Mouse (Mus musculus) neural tube, embryonic 14.5 days (tissue): ENCODE results near the gene Cnksr1. TPM values are rescaled to one million over a fixed set of nuclear protein-coding genes. Genes with fewer than 3 reads are reported as not detected.
"Not testable (repeated sequence)": the region's sequence is repeated elsewhere in the genome, so short reads cannot be mapped to it uniquely, and the experiment has no call there.

Source experiments
- ATAC-seq: fragments of 200-750 bp; cut with Nextera tagmentation; 2 replicates; pipeline ENCODE4 v1.8.0; 2017; ENCODE audit warnings: low read depth, mild to moderate bottlenecking, moderate TSS enrichment, moderate library complexity
- H3K27ac ChIP-seq: fragments of 300-500 bp; sonication (generic); 2 replicates; pipeline ENCODE4 v1.5.1; 2014; ENCODE audit warnings: low read depth, mild to moderate bottlenecking, control low read depth, low read length, moderate library complexity, mixed read lengths
- H3K27me3 ChIP-seq: fragments of 300-500 bp; sonication (generic); 2 replicates; pipeline ENCODE4 v1.6.1; 2014; ENCODE audit warnings: low read length; ENCODE audit not compliant: control insufficient read depth, insufficient read depth
- H3K36me3 ChIP-seq: fragments of 300-500 bp; sonication (generic); 2 replicates; pipeline ENCODE4 v1.6.1; 2014; ENCODE audit warnings: low read length, mixed read lengths; ENCODE audit not compliant: control insufficient read depth, insufficient read depth
- H3K4me1 ChIP-seq: fragments of 300-500 bp; sonication (generic); 2 replicates; pipeline ENCODE4 v1.6.1; 2014; ENCODE audit warnings: low read length; ENCODE audit not compliant: control insufficient read depth, insufficient read depth
- H3K4me2 ChIP-seq: fragments of 300-500 bp; sonication (generic); 2 replicates; pipeline ENCODE4 v1.6.1; 2014; ENCODE audit warnings: mild to moderate bottlenecking, low read depth, low read length, control low read depth
- H3K4me3 ChIP-seq: fragments of 300-500 bp; sonication (generic); 2 replicates; pipeline ENCODE4 v1.5.1; 2014; ENCODE audit warnings: low read depth, low read length, control low read depth, mixed read lengths
- H3K9ac ChIP-seq: fragments of 300-500 bp; sonication (generic); replicated peaks from 2 replicates; pipeline ENCODE4 v1.6.1; 2014; ENCODE audit warnings: low read depth, mild to moderate bottlenecking, control low read depth, low read length, mixed read lengths
- H3K9me3 ChIP-seq: fragments of 300-500 bp; sonication (generic); 2 replicates; pipeline ENCODE4 v1.6.1; 2016; ENCODE audit warnings: low read length; ENCODE audit not compliant: control insufficient read depth
- WGBS: fragments of 180-500 bp; shearing (Covaris S2); extraction: QIAGEN DNeasy Blood & Tissue Kit; methylation state at CpG from one replicate; pipeline ENCODE4 v1.1.7; 2014; 5-methylcytosine and 5-hydroxymethylcytosine counted together
- polyA plus RNA-seq: library from polyadenylated mRNA; unstranded; fragments of >200 nt; fragmentation: Nextera tagmentation; extraction: Ambion mirVana; gene quantifications from 2 replicates; pipeline ENCODE4 v1.2.1, GENCODE M21; 2014

Cnksr1 gene
- polyA plus RNA-seq, 1 experiment from 2014 or later = 0.16 TPM

DNA sequence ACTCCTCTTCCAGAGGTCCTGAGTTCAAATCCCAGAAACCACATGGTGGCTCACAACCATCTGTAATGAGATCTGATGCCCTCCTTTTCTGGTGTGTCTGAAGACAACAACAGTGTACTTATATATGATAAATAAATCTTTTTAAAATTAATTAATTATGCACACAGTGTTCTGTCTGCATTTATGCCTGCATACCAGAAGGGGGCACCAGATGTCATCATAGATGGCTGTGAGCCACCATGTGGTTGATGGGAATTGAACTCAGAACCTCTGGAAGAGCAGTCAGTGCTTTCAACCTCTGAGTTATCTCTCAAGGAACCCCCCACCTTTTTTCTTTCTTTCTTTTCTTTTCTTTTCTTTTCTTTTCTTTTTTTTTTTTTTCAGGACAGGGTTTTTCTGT lies 31.4 kb upstream of the Cnksr1 start:
- H3K36me3 ChIP-seq, H3K27ac ChIP-seq, H3K4me1 ChIP-seq, H3K4me2 ChIP-seq, H3K4me3 ChIP-seq, H3K9me3 ChIP-seq, ATAC-seq, H3K9ac ChIP-seq, H3K27me3 ChIP-seq: not testable (repeated sequence)

DNA sequence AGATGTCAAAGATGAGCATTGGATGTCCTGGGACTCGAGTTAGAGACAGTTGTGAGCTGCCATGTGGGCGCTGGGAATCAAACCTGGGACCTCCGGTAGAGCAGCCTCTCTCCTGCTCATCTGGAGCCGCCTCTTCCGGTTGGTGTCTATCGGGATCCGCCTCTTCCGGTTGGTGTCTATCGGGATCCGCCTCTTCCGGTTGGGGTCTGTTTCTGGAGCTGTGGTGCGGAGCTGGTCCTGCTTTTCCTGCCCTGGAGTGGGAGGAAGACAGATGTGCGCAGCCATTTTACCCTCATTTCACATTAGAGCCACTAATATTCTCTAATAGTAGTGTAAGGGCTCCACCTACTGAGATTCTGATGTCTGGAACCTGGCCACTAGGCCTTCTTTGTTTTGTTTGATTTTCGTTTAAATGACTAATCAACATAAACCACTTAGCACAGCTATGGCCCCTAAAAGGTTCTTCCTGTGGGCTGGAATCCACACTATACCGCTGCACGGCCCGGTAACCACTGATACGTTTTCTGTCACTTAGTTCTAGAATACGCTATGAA lies 30.0 kb upstream of the Cnksr1 start:
- no peak overlapping the region for H3K27ac ChIP-seq
- no peak overlapping the region for H3K4me2 ChIP-seq
- H3K9me3 ChIP-seq = no peaks in the 10 kb centered on the region
- H3K9ac ChIP-seq = no peak overlapping the region
- no peaks in the 10 kb centered on the region for H3K27me3 ChIP-seq
- WGBS = 87% methylated on average over 19 of the region's 19 CpGs
- no peak for ATAC-seq
- no peaks in the 10 kb centered on the region for H3K36me3 ChIP-seq
- H3K4me3 ChIP-seq = no peak overlapping the region
- no peaks in the 10 kb centered on the region for H3K4me1 ChIP-seq

DNA sequence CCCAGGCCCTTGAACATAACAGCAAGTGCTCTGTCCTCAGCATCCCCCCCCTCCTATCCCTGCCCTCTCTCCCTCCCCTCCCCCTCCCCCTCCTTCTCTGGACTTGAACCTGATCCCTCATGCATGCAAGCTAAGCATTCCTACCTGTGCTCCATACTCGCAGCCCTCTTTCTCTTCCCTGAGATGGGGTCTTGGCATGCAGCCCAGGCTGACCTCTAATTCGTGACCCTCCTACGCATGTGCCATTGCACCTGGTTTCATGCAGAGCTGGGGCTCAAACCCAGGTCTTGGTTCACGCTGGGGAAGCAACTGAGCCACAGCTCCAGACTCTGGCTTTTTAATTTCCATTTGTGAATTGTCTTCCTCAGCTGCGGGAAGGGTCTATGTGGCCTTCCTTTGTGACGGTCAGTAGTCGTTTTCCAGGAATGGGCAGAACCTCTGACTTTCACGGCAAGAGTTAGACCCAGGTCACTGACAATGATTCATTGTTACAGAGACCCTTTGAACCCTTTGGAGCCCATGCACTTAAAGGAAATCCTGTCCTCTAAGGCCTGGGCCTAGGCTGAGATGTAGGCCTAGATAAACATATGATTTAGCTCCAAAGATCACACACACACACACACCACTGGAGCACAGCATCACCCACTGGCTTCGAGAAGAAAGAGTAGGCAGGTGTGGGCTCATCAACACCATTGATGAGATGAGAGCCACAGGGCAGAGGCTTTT lies 27.8 kb upstream of the Cnksr1 start:
- no peak overlapping the region for H3K4me2 ChIP-seq
- H3K4me1 ChIP-seq = no peaks in the 10 kb centered on the region
- no peaks in the 10 kb centered on the region for H3K36me3 ChIP-seq
- WGBS = 61% methylated on average over 9 of the region's 9 CpGs
- H3K27me3 ChIP-seq = no peaks in the 10 kb centered on the region
- no peak overlapping the region for H3K4me3 ChIP-seq
- no peak overlapping the region for H3K27ac ChIP-seq
- no peak overlapping the region for H3K9ac ChIP-seq
- no peaks in the 10 kb centered on the region for H3K9me3 ChIP-seq
- ATAC-seq = no peak

DNA sequence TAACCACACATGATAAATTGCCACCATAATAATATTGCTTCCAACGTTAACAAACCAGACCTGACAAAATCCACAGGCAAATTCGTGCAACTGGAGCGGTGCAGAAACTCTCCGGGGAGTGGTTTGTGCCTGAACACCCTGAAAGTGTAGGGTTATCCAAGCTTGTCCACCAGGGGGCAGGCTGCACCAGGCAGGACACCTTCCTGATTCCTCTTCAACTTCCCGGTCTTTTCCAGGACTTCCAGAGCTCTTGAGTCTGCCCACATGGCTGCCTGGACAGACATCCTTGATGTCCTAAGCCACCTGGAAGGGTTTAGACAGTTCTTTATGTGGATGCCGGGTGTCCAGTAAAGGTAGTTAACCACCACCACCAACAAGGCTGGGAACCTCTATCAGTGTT lies 25.0 kb upstream of the Cnksr1 start:
- Histone ChIP-seq H3K9me3 (no peaks in the 10 kb centered on the region), H3K27me3 (no peaks in the 10 kb centered on the region), H3K4me1 (no peaks in the 10 kb centered on the region), H3K27ac (no peak overlapping the region), H3K9ac (no peak overlapping the region), H3K36me3 (no peaks in the 10 kb centered on the region), H3K4me2 (no peak overlapping the region), H3K4me3 (no peak overlapping the region)
- no peak for ATAC-seq
- 30% methylated on average over 6 of the region's 6 CpGs for WGBS

DNA sequence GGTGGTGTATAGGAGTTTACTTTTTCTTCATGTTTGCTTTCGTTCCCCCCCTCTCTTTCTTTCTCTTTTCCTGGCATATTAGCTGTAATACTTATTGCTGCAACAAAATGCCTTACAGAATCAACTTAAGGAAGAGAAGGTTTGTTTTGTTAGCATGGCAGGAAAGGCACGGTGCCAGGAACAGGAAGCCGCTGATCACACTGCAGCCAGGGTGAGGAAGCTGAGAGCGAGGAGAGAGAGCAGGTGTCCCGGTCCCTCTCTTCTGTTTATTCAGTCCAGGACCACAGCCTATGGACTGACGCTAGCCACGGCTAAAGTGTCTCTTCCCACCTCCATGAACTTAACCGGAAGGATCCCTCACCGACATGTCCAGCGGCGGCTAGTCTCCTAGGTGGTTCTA lies 20.2 kb upstream of the Cnksr1 start:
- WGBS = 67% methylated on average over 11 of the region's 11 CpGs
- H3K4me3 ChIP-seq = no peak overlapping the region
- no peaks in the 10 kb centered on the region for H3K9me3 ChIP-seq
- no peak overlapping the region for H3K4me2 ChIP-seq
- H3K4me1 ChIP-seq = peaks cover 7% of the 10 kb centered on the region; the same call in 1 of the 2 replicates
- H3K27ac ChIP-seq = no peak overlapping the region
- no peaks in the 10 kb centered on the region for H3K36me3 ChIP-seq
- no peak for ATAC-seq
- peaks cover 7% of the 10 kb centered on the region; the same call in 1 of the 2 replicates for H3K27me3 ChIP-seq
- H3K9ac ChIP-seq = no peak overlapping the region

DNA sequence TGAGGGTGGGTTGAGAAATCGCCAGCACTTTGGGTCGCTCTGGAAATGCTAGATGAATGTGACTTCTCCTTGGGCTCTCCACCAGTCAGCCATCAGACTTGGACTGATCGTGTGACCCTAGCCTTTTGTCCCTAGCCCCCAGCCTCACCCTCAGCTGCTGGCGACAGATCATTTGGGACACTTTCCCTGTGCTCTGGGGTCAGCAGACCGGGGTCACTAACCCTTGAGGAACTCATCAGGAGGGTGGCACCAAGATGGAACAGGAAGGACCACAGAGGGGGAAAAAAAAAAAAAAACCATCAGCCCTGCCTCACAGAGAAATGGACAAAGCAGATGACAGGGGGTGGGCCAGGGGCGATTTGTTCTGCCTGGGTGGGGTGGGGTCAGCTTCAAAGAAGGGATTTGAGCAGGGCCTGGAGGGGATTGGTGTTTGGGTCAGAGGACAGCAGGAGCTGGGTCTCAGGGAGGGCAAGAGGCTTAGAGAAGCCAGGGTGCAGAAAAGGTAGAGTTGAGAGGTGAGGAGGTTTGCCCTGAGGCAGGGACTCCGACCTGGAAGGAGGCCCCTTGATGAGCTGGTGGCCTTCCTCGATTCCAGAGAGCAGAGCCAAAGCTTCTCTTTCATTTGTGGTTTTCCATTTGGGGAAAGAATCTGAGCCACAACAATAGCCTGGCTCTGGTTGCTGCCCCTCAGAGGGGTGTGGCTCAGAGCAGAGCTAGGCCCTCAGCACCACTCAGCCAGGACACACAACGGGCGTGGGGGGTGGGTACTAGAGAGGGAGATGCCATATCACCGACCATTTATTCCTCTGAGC lies 19.2 kb upstream of the Cnksr1 start:
- ATAC-seq = no peak
- H3K9me3 ChIP-seq = no peaks in the 10 kb centered on the region
- H3K4me2 ChIP-seq = no peak overlapping the region
- no peaks in the 10 kb centered on the region for H3K36me3 ChIP-seq
- H3K27ac ChIP-seq = no peak overlapping the region
- H3K4me1 ChIP-seq = peaks cover 12% of the 10 kb centered on the region; the same call in 1 of the 2 replicates
- peaks cover 15% of the 10 kb centered on the region for H3K27me3 ChIP-seq
- WGBS = 8% methylated on average over 11 of the region's 11 CpGs
- no peak overlapping the region for H3K9ac ChIP-seq
- H3K4me3 ChIP-seq = no peak overlapping the region

DNA sequence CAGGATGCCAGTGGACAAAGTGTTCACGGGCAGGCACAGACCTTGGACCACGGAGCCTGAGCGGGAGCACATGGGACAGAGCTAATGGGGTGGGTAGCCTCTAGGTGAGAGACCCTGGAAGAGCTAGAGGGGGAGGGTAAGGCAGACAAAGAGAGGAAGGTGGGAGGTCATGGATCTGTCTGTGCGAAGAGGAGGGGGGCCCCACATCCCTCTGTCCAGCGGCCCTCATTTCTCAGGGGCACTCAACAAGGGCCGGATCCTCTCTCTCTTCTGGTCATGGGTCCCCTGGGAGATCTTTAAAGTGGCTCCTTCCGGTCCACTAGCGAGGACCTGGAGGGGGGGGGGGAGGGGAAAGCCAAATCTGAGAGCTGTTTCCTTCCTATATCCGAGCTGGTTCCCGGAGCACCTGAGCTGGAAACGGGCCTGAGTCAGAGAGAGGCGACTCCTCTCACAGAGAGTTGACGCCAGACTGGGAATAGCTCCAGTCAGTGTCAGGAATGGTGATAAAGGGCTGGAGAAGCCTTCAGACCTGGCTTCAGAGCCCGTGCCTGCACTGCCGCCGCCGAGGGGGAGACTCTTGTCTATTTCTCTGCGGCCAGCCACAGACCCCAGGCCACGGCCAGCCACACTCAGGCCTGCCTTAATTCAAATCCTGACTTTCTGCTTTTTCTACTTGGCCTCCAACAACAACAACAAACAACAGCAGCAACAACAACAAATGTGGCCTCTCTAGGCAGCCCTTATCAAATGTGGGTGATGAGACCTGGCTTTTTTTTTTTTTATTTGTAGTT lies 18.4 kb upstream of the Cnksr1 start:
- peaks cover 12% of the 10 kb centered on the region; the same call in 1 of the 2 replicates for H3K4me1 ChIP-seq

DNA sequence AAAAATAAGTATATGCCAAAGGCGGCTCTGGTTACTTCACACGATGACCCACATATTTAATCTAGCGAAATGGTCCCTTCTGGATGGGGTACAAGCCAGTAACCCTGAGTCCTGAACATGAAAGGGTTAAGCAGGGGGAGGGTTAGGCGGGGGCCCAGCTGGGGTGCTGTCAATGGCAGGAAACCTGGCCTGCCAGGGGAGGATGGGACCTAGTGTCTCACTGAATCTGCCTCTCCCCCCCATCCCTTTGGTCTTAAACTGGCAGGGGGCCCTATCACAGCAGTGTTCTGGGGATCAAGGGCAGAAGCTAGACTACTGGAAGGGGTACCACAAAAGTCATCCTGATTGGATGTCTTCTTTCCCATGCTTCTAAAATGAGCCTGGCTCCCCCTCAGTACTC lies 17.7 kb upstream of the Cnksr1 start:
- H3K4me1 ChIP-seq = peaks cover 13% of the 10 kb centered on the region; the same call in 1 of the 2 replicates
- H3K9ac ChIP-seq = no peak overlapping the region
- no peaks in the 10 kb centered on the region for H3K9me3 ChIP-seq
- H3K27me3 ChIP-seq = peaks cover 15% of the 10 kb centered on the region
- H3K4me2 ChIP-seq = no peak overlapping the region
- ATAC-seq = no peak
- no peak overlapping the region for H3K4me3 ChIP-seq
- no peaks in the 10 kb centered on the region for H3K36me3 ChIP-seq
- no peak overlapping the region for H3K27ac ChIP-seq
- WGBS = 20% methylated on average over 4 of the region's 4 CpGs

More for the DNA sequence above, 18.4 kb upstream of the Cnksr1 start:
- Histone ChIP-seq H3K36me3 (no peaks in the 10 kb centered on the region), H3K4me3 (no peak overlapping the region), H3K27ac (no peak overlapping the region), H3K27me3 (peaks cover 15% of the 10 kb centered on the region), H3K9me3 (no peaks in the 10 kb centered on the region), H3K4me2 (no peak overlapping the region), H3K9ac (no peak overlapping the region)
- no peak for ATAC-seq
- WGBS = 6% methylated on average over 18 of the region's 19 CpGs
